Mouse (Mus musculus): Measurements from ENCODE around the gene Cux1.

- TF ChIP-seq FLI1 (IDR thresholded peaks at IDR 0.05; ENCODE audit: low read length) (no peak), GATA1 (IDR thresholded peaks at IDR 0.05; ENCODE audit: borderline replicate concordance, low read length) (no peak)
These were observed 78.6 kb downstream of the Cux1 start for GRCm38 (mm10) chr5:136488721-136489120.
